Mouse (Mus musculus) gastrocnemius, postnatal 4 days (tissue): Measurements from ENCODE around the gene Cd68. TPM values are rescaled to one million over a fixed set of nuclear protein-coding genes. Genes with fewer than 3 reads are reported as not detected.

Source experiments
- DNase-seq, 2 experiments: peaks; one replicate each; pipeline ENCODE4 v3.0.0; 2021 to 2022; ENCODE audit warnings: low spot score in 2 of 2, mixed read lengths in 2 of 2
- total RNA-seq, 2 experiments: library from RNA; stranded (reverse); gene quantifications; 2 replicates each; pipeline ENCODE4 v1.2.3; 2021

Cd68 gene
- total RNA-seq, 2 experiments from 2014 or later = 13.1 to 14.0 TPM

DNA sequence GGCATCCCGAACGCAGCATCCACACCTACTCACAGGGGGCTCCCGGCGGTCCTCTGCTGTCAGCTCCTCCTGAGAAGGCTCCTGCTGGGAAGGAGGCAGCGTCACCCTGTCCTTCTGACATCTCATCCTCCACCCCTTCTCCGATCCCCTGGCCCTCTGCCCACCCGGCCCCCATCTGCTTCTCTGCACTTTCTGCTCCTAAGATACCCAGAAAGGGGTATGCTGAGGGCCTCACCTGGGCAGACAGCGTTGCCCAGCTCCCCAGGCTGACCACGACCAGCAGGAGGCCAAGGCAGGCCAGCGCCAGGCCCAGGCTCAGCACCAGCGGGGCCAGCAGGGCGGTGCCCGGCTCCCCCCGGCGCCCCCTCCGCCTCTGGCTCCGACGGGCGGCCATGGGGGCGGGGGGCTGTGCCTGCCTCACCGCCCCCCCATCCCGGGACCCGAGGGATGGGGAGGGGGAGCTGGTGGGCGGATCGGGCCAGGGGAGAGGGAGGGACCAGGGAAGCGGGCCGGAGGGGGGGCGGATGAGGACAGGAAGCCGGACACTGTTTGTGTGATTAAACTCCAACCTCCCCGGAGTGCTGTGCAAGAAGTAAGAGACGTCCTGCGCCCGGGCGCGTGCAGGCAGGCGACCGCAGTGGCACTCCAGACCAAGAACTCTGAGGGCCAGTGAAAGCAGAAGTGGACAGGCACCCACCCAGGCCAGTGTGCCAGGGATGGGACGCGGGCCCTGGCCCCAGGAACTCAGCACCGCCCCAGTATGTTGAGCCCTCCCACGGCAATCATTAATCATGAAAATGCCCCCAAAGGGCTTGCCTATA, 29.6 kb upstream of the Cd68 start, which contains the start of the genes Tnfsf12 and Tnfsfm13:
TSS of gene Tnfsf12 (minus strand) at position 489 of the 821 bp plus-strand sequence.
TSS of gene Tnfsfm13 (minus strand) at position 738 of the 821 bp plus-strand sequence.
- DNase-seq = peak; percentile 75 to 83

DNA sequence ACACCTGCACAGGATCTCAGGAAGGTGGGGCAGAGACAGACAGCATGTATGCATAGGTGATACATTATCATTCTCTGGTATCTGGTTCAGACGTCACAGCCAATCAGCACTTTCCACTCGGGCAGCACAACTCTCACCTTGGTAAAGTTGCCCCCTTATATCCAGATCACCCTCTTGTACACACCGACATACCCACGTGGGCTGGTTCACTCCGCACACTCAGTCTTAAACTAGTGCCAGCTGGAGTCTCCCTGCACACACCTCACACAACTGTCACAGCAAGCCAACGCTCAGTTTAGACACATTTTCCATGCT, 29.1 kb upstream of the Cd68 start:
- no peak for DNase-seq

DNA sequence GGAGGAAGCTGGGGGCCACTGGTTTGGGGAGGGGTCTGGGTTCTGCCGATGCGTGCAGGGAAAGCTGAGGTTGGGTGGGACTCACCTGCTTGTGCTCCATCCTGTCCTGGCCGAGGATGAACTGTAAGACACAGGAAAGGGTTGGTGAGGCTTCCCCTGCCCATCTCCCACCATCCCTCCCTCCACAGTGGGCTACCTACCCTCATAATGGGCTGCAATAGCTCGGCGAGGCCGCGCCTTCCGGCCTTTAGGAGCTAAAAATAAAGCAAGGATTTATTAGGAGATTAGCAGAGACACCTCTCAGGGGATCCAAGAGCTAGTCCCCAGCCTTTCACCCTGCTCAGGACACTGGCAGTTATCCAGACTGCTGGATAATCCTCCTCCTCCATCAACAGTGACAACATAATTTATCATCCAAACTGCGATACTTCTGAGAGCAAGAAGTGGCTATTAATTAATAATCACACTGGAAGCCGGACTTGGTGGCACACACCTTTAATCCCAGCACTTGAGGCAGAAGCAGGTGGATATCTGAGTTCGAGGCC, 27.5 kb upstream of the Cd68 start:
- DNase-seq = no peak

DNA sequence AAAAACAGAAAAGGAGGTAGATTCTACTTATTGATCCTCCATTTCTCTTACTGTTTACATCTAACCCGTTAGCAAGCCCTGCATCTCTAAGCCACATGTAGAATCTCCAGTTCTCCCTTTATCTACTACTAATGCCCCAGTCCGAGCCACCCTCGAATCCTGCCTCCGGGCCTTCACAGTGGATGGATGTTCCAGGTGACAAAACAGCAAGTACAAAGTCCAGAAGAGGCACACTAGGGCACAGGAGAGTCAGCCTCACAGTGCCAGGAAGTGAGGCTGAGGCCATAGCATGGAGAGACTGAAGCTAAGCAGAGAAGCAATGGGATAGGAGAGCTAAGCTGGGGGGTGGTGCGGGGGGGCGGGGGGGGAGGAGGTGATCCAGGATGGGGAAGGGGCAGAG, 26.9 kb upstream of the Cd68 start:
- no peak for DNase-seq

DNA sequence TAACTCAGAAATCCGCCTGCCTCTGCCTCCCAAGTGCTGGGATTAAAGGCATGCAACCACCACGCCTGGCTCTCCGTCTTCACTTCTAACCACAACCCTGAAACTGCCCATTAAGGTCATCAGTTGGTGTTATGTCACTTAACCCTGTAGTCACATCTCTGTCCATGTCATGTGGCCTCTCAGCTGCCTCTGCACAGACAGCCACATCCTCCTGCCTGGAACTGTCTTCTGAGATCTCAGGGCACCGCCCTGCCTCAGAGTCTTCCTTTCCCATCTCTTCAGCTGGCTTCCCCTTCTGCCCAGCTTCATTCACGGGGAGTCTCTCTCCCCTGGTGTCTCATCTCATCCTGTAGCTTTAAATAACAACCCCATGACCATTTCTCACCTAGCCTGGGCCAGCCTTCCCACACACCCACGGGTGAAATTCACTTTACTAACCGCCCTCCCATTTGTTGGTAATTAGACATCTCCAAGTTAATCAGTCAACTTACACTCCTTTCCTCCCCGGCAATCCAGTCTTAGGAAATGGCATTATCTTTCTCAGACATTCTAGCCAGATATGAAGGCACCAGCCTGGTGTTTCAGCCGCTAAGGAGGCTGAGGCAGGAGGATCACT, 26.4 kb upstream of the Cd68 start:
- no peak for DNase-seq

DNA sequence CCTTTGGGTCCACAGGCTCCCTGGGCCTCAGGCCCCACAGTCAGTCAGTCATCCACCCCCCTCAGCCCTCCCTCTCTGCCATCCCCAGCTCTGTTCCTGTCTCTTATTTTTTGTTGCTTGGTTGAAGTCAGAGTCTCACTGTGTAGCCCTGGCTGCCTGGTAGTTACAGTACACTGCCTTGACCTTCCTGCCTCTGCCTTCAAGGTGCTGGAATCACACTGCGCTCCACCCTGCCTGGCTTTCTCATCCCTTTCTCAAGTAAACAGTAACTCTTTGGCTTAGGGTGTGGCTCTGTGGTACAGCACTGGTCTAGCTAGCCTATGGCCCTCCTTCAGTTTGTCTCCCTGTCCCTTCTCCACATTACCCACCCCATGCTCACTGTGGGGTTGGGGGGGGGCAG, 23.9 kb upstream of the Cd68 start:
- DNase-seq = no peak

DNA sequence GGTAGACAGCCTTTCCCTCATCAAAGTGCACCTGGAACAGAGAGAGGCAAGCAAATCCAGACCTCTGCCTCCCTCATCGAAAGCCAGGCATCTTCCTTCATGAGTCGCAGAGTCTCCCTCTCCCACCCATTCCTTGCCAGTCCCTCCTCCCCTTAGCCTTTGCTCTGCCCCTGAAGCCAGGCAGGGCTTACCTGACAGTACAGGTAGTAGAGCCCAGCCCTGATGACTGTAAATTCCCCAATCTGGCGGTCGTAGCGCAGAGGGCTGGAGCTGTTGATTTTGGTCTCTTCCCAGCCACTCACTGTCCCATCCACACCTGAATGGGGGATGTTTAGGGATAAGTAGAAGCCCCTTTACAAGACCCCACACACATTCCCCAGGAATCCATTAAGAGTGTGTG, 21.1 kb upstream of the Cd68 start:
- no peak for DNase-seq

DNA sequence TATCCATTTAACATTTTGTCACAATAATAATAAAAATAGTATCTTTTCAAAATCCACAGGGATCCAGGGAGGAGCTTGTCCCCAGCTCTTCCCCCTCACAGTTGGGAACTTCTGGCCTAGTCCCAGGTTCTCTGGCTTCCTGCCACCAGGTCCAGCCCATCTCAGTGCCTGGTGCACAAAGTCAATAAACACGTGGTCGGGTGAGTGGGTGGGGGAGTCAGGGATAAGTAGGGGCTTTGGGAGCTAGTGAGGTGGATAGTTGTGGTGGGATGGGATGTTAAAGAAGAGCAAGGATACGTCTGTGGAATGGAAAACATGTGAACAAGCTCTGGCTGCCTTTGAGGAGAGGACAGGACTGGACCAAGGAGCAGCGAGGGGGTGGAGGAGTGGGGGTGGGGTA, 20.4 kb upstream of the Cd68 start:
- DNase-seq = peak; percentile 82 to 86

DNA sequence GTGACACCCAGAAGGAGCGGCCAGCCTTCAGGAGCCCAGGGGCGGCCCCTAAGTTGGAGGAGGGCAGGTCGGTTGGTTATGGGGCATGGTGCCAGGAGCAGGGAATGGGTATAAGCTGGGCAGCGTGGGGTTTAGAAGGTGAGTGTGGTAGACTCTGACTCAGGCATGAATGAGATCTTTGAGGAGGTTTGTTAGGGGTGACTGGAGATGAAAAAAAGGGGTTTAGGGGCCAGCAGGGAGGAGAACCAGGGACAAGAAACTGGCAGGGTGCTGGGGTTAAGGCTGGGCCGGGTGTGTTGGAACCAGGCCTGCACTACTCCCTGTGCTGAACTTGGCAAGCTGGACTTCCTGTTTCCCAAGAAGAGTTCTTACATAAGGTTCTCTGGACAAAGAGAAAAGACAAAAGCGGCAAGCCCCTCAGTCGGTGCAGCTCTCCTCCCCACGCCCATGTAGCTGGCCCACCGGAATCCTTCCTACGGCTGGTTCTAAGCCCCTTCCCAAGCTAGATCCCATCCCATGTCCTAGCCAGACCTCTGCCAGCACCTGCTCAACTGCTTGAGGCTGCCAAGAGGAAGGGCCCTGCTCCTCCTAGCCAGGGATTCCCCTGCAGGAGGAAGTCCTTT, 19.7 kb upstream of the Cd68 start, which contains the start of gene Tnfsf13:
TSS of gene Tnfsf13 (minus strand) at position 259 of the 623 bp plus-strand sequence.
- DNase-seq = peak in 1 of 2 experiments; percentile 74

DNA sequence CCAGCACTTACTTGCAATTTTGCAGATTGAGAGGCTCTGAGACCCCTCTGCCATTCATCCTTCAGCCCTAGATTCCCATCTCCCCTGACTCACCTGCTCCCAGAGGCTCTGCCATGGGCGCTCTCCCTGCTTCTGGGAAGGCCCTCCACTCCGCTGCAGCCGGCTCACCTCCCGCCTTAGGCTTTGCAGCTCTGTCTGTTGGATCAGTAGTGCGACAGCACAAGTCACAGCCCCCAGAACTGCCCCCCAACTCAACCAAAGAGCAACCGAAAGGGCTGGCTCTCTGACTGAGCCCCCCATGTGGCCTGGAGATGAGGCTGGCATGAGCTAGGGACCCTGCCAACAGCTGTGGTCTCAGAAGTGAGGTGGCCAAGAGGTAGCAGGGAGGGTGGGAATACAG, 19.0 kb upstream of the Cd68 start:
- no peak for DNase-seq

DNA sequence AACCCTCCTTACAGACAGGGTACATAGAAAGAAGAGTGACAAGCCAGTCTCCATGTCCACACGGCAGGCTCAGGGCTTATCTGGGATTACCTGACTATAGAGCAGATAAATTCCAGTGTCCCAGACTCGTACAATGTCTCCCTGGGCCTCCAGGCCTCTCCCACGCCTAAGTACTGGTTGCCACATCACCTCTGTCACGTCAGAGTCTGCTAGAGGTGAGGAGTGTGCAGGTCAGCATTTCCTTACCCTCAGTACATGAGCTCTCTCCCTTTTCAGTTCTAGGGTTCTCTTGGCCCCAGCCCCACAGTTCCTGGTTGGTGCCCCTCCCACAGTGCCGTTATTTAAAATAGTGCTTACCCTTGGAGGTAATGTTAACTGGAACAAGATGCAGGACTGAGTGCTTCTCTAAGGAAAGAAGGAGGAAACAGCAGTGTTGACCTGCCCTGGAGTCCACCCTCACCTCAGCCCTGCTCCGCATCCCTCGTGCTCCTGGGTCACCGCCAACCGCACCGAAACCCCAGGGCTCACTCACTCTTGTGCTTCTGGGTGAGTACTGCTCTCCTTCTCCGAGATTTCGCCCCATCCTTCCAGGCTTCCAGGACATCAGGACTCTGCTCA, 18.3 kb upstream of the Cd68 start:
- DNase-seq = no peak

DNA sequence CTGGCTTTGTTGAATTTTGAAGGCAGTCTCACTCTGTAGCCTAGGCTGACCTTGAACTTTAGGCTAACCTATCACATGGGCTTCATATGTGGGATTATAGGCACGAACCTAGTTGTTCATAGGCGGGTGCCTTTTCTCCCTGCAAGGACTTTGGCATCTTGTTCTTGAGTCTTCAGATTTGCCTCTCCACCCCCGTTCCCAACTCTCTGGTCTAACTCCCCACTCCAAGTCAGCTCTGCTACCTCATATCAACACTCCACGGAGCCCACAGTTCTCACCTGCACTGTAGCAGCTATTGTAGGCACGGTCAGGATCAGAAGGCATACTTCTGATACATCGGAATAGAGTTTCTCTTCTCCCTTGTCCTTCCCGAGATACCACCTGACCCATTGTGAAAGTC, 17.6 kb upstream of the Cd68 start:
- no peak for DNase-seq

DNA sequence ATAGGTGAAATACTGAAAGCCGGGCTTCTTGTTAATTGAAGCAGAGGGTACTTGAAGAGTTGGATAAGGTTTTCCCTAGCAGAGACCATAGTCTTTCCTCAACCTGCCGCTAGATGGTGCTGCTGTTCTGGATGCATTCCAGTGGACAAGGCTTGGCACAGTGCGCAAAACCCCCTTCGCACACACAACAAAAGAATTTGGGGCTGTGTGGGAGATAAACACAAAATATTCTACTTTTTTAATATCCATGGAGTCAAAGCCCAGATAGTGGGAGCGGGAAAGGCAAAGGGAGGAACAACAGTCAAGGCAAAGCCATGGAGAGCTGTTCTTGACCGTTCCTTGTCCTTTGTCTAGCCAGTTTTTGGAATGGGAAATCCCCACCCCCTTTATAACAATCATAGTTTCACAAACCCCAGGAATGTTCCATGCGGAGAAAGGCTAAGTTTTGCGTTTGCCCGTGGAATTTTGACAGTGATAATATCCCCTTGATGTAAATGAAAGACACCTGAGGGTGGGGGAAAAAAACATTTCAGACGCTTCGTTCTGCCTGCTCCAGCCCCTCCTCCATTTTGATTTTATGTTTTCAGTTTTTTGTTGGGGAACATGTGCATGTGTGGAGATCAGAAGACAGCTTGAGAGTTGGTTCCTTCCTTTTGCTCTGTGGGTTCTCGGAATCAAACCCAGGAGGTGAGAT, 17.0 kb upstream of the Cd68 start:
- DNase-seq = peak; percentile 78 to 87

DNA sequence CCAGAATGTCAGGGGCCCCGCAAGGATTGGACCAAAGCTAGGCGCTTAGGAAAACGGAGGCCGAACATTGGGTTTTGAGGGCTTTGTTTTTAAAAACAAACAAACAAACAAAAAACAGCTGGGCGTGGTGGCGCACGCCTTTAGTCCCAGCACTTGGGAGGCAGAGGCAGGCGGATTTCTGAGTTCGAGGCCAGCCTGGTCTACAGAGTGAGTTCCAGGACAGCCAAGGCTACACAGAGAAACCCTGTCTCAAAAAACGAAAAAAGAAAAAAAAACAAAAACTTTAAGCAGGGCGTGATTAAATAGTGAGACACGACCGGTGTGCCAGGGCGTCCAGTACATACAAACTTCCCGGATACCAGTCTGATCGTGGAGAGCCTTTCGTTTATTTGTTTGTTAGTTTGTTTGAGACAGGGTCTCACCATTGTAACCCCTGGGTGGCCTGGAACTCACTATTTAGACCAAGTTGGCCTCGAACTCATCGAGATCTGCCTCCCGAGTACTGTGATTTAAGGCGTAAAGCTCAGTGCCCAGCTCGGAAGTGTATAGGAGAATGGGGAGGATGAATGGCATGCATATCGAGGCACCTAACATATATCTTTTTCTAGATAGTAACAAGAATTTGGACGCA, 16.4 kb upstream of the Cd68 start:
- no peak for DNase-seq

DNA sequence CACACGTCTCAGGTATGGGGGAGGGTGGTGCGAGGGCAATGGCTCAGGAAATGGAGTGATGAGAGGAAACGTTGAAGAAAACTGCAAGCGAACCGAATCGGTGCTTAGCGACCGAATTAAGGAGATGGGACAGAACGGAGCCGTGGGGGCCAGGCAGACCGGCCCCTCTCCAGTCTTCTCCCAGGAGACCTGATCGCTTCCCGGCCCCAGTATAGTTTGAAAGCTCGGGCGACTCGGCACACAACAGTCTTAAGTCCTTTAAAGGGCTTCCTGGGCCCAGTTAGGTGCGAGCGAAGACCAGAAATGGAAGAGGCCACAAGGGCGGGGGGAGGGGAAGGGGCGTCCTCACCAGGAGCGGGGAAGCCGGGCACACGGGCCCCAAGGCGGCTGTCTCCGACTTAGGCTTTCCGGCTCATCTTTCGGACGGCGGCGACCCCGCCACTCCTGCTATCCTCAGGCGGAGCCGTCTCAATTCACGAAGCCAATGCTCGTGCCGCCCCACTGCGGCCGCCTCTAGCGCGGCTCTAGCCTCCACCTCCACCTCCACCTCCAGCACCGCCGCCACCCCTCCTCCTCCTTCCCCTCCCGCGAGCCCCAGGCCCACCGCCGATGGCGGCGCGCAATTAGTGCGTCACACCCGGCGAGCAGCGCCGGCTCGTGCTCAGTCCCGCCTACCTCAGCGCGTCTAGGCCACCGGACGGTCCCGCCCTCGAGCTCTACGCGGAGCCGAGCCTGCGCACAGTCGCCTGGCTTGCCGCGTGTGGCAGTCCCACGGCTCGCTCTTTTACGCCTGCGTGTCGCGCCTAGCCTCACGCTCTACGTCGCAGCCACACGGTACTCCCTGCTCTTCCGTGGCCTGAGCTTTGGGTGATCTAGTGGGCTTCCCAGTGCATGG, 15.6 kb upstream of the Cd68 start, which contains the start of gene Senp3:
TSS of gene Senp3 (minus strand) at position 771 of the 895 bp plus-strand sequence.
- peak; percentile 94 to 97 for DNase-seq

DNA sequence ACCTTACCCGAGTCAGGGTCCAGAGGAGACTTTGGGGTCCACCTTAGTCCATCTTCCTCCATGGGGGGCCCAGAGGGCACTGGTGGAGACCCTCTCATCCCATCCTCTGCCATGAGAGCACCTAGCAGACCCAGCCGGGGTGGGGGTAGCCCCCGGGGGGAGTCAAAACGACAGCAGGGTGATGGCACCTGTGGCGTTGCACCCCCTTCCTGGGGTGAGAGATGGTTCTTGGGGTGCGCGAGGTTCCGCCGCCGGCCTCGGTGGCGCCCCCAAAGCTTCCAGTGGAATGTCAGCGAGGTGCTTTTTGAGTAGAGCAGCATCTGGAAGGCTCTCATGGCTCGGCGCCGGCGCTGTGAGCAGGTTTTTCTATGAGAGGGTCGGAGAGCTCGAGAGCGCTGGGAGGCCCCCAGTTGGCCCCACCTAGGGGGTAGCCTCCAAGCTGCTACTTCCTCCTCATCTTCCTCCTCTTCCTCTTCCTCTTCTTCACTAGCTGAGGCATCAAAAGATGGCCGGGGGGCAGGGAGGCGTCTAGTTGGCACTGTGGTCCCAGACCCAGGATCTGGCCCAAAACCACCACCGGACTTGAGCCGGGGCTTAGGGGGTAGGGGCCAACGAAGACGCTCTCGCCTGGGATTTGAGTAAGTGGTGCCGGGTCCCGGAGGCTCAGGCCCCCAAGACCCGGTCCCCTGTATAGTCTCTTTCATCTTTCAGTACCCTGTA, 14.3 kb upstream of the Cd68 start:
- DNase-seq = no peak

DNA sequence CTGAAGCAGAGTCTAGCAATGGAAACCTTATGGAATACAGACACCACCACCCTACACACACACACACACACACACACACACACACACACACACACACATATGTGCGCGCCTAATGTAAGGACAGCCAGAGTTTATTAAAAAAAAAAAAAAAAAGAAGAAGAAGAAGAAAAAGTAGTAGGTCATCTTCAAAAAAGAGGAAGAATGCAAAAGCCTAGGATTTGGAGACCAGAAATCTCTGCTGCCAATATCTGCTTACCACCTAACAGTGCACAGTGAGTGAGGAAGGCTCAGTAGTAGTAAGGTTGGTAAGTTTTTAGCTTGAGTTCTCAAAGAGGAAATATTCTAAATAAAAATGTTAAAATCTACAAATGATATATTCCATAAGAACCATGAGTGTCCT, 13.2 kb upstream of the Cd68 start:
- DNase-seq = no peak

DNA sequence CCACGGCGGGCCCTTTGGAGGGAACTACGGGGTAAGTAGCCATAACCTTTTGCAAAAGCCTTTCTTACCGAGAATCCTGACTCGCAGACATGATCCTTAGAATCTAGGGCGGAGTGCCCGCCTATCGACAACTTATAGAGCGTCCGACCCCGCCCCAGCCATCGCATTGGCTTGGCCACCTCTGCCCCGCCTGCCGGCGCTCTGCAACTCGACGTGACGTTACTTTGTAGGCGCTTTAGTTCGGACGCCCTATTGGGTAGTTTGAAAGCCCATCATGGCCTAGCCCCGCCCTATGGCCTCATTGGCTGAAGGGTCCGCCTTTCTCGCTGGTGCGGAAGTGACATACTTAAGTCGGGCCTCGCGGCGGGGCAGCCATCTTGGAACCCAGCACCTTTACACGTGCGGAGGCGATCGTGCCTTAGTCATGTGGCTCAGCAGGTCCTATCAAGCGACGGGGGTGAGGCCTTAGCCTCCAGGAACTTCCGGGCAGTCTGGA, 6.3 kb upstream of the Cd68 start, which contains the start of gene Eif4a1:
TSS of gene Eif4a1 (minus strand) at position 213 of the 496 bp plus-strand sequence.
- DNase-seq = peak; percentile 98 to 99
